Mouse (Mus musculus) kidney, postnatal 10 days (tissue): ENCODE measurements around the gene Rexo4.

Experiments
- DNase-seq: peaks from one replicate; pipeline ENCODE4 v3.0.0; 2021; ENCODE audit warnings: mixed read lengths

Gene Rexo4

GRCm38 (mm10) chr2:26963923-26964723 lies at the start of gene Rexo4:
Rexo4 (minus strand) TSS chr2:26964386.
- peak; percentile 96 for DNase-seq

- DNase-seq, result peak; percentile 95
Measured at GRCm38 (mm10) chr2:27009714-27010244, 45.6 kb upstream of the Rexo4 start, which contains the start of gene Cacfd1. Cacfd1 (plus strand) TSS chr2:27009926.

GRCm38 (mm10) chr2:27007701-27008100 lies 43.5 kb upstream of the Rexo4 start:
- DNase-seq, result no peak

GRCm38 (mm10) chr2:27006255-27006654 lies 42.1 kb upstream of the Rexo4 start:
- no peak for DNase-seq

- DNase-seq, result no peak
Measured at GRCm38 (mm10) chr2:26997993-26998392, 33.8 kb upstream of the Rexo4 start.

GRCm38 (mm10) chr2:26997498-26997897 lies 33.3 kb upstream of the Rexo4 start:
- no peak for DNase-seq

- no peak for DNase-seq
Measured at GRCm38 (mm10) chr2:26993936-26994335, 29.8 kb upstream of the Rexo4 start.

- no peak for DNase-seq
Measured at GRCm38 (mm10) chr2:26984640-26985039, 20.5 kb upstream of the Rexo4 start.

GRCm38 (mm10) chr2:26984179-26984578 lies 20.0 kb upstream of the Rexo4 start:
- DNase-seq, result no peak

- DNase-seq, result no peak
Measured at GRCm38 (mm10) chr2:26980361-26980760, 16.2 kb upstream of the Rexo4 start.

- DNase-seq, result no peak
Measured at GRCm38 (mm10) chr2:26973960-26974359, 9.8 kb upstream of the Rexo4 start.

- no peak for DNase-seq
Measured at GRCm38 (mm10) chr2:26973116-26973515, 8.9 kb upstream of the Rexo4 start, which contains the start of gene Adamts13. Adamts13 (plus strand) TSS chr2:26973416.

GRCm38 (mm10) chr2:26967262-26967661 lies 3.1 kb upstream of the Rexo4 start:
- no peak for DNase-seq

- DNase-seq, result no peak
Measured at GRCm38 (mm10) chr2:26964724-26965370, 661 bp upstream of the Rexo4 start.

GRCm38 (mm10) chr2:26960756-26961155 lies 3.4 kb downstream of the Rexo4 start:
- peak; percentile 44 for DNase-seq

GRCm38 (mm10) chr2:26957488-26957859 lies 6.7 kb downstream of the Rexo4 start:
- DNase-seq, result no peak

GRCm38 (mm10) chr2:26956811-26957487 lies 7.2 kb downstream of the Rexo4 start:
- DNase-seq, result no peak

- DNase-seq, result no peak
Measured at GRCm38 (mm10) chr2:26954735-26955395, 9.3 kb downstream of the Rexo4 start.

GRCm38 (mm10) chr2:26952866-26953265 lies 11.3 kb downstream of the Rexo4 start:
- no peak for DNase-seq

GRCm38 (mm10) chr2:26952193-26952592 lies 12.0 kb downstream of the Rexo4 start:
- no peak for DNase-seq

- no peak for DNase-seq
Measured at GRCm38 (mm10) chr2:26951346-26951905, 12.8 kb downstream of the Rexo4 start.

GRCm38 (mm10) chr2:26950411-26950810 lies 13.8 kb downstream of the Rexo4 start:
- no peak for DNase-seq
